Mouse (Mus musculus): Measurements from ENCODE around the gene Zfp992. TPM values are rescaled to one million over a fixed set of nuclear protein-coding genes. Genes with fewer than 3 reads are reported as not detected.
"Not testable (repeated sequence)": the region's sequence is repeated elsewhere in the genome, so short reads cannot be mapped to it uniquely, and the experiment has no call there.

The Zfp992 gene
- 4.0 and 4.3 TPM in 2 replicates for polyA plus RNA-seq (2016; fragmentation: Nextera tagmentation; extraction: Ambion mirVana)

GRCm38 (mm10) chr4:146448950-146449349, at the start of gene Zfp992:
Gene Zfp992, plus strand, starts transcription at chr4:146449023.
- H3K27ac ChIP-seq; H3K27me3 ChIP-seq (ENCODE audit: poor library complexity, severe bottlenecking); H3K4me1 ChIP-seq; DNase-seq (ENCODE audit: extremely low spot score, low spot score); H3K4me3 ChIP-seq: not testable (repeated sequence)
- WGBS = 95% methylated on average over 2 of the region's 2 CpGs
- H3K9me3 ChIP-seq = peaks cover 74% of the 10 kb centered on the region
- peaks cover 19% of the 10 kb centered on the region for H3K36me3 ChIP-seq (replicated peaks)

GRCm38 (mm10) chr4:146429467-146429866, 19.4 kb upstream of the Zfp992 start:
- not testable (repeated sequence) for H3K27ac ChIP-seq; H3K4me1 ChIP-seq; DNase-seq (ENCODE audit: extremely low spot score, low spot score); H3K27me3 ChIP-seq (ENCODE audit: poor library complexity, severe bottlenecking); H3K4me3 ChIP-seq
- Histone ChIP-seq H3K36me3 (replicated peaks) (peaks cover 16% of the 10 kb centered on the region), H3K9me3 (peaks cover 43% of the 10 kb centered on the region)
- WGBS = 0% methylated on average over 1 of the region's 1 CpGs

- peaks cover 14% of the 10 kb centered on the region for H3K36me3 ChIP-seq (replicated peaks)
- H3K9me3 ChIP-seq = peaks cover 48% of the 10 kb centered on the region
- WGBS = 81% methylated on average over 2 of the region's 2 CpGs
- not testable (repeated sequence) for DNase-seq (ENCODE audit: extremely low spot score, low spot score); H3K27me3 ChIP-seq (ENCODE audit: poor library complexity, severe bottlenecking); H3K4me3 ChIP-seq; H3K27ac ChIP-seq; H3K4me1 ChIP-seq
These were observed 17.9 kb upstream of the Zfp992 start for GRCm38 (mm10) chr4:146430876-146431275.

- H3K4me3 ChIP-seq; H3K4me1 ChIP-seq; H3K27ac ChIP-seq; DNase-seq (ENCODE audit: extremely low spot score, low spot score); H3K27me3 ChIP-seq (ENCODE audit: poor library complexity, severe bottlenecking); H3K36me3 ChIP-seq (replicated peaks): not testable (repeated sequence)
- WGBS = 91% methylated on average over 2 of the region's 2 CpGs
- H3K9me3 ChIP-seq = peaks cover 29% of the 10 kb centered on the region
These were observed 13.3 kb upstream of the Zfp992 start for GRCm38 (mm10) chr4:146435539-146435938.

- H3K36me3 ChIP-seq (replicated peaks); DNase-seq (ENCODE audit: extremely low spot score, low spot score); H3K4me1 ChIP-seq; H3K4me3 ChIP-seq; H3K27me3 ChIP-seq (ENCODE audit: poor library complexity, severe bottlenecking); H3K27ac ChIP-seq: not testable (repeated sequence)
- WGBS = 80% methylated on average over 1 of the region's 2 CpGs
- peaks cover 30% of the 10 kb centered on the region for H3K9me3 ChIP-seq
These were observed 11.6 kb upstream of the Zfp992 start for GRCm38 (mm10) chr4:146437256-146437655.

GRCm38 (mm10) chr4:146444345-146444744, 4.5 kb upstream of the Zfp992 start:
- not testable (repeated sequence) for H3K27me3 ChIP-seq (ENCODE audit: poor library complexity, severe bottlenecking); H3K27ac ChIP-seq; H3K4me3 ChIP-seq; H3K4me1 ChIP-seq; DNase-seq (ENCODE audit: extremely low spot score, low spot score)
- H3K36me3 ChIP-seq (replicated peaks) = peaks cover 18% of the 10 kb centered on the region
- H3K9me3 ChIP-seq = peaks cover 56% of the 10 kb centered on the region

- DNase-seq (ENCODE audit: extremely low spot score, low spot score); H3K4me3 ChIP-seq; H3K4me1 ChIP-seq; H3K27ac ChIP-seq; H3K27me3 ChIP-seq (ENCODE audit: poor library complexity, severe bottlenecking): not testable (repeated sequence)
- H3K36me3 ChIP-seq (replicated peaks) = peaks cover 18% of the 10 kb centered on the region
- peaks cover 61% of the 10 kb centered on the region for H3K9me3 ChIP-seq
These were observed 3.7 kb upstream of the Zfp992 start for GRCm38 (mm10) chr4:146445121-146445520.

GRCm38 (mm10) chr4:146446135-146446534, 2.7 kb upstream of the Zfp992 start:
- H3K4me3 ChIP-seq; H3K4me1 ChIP-seq; H3K27ac ChIP-seq; DNase-seq (ENCODE audit: extremely low spot score, low spot score); H3K27me3 ChIP-seq (ENCODE audit: poor library complexity, severe bottlenecking): not testable (repeated sequence)
- H3K9me3 ChIP-seq = peaks cover 69% of the 10 kb centered on the region
- 77% methylated on average over 4 of the region's 4 CpGs for WGBS
- peaks cover 18% of the 10 kb centered on the region for H3K36me3 ChIP-seq (replicated peaks)

- peaks cover 18% of the 10 kb centered on the region for H3K36me3 ChIP-seq (replicated peaks)
- not testable (repeated sequence) for H3K27me3 ChIP-seq (ENCODE audit: poor library complexity, severe bottlenecking); H3K4me3 ChIP-seq; DNase-seq (ENCODE audit: extremely low spot score, low spot score); H3K27ac ChIP-seq; H3K4me1 ChIP-seq
- 87% methylated on average over 2 of the region's 2 CpGs for WGBS
- peaks cover 64% of the 10 kb centered on the region for H3K9me3 ChIP-seq
These were observed 1.8 kb upstream of the Zfp992 start for GRCm38 (mm10) chr4:146447016-146447415.

GRCm38 (mm10) chr4:146449711-146450110, 888 bp downstream of the Zfp992 start:
- H3K36me3 ChIP-seq (replicated peaks) = peaks cover 17% of the 10 kb centered on the region
- peaks cover 74% of the 10 kb centered on the region for H3K9me3 ChIP-seq
- not testable (repeated sequence) for H3K4me1 ChIP-seq; DNase-seq (ENCODE audit: extremely low spot score, low spot score); H3K4me3 ChIP-seq; H3K27me3 ChIP-seq (ENCODE audit: poor library complexity, severe bottlenecking); H3K27ac ChIP-seq
- 88% methylated on average over 5 of the region's 5 CpGs for WGBS

- not testable (repeated sequence) for H3K4me1 ChIP-seq; H3K27ac ChIP-seq; H3K27me3 ChIP-seq (ENCODE audit: poor library complexity, severe bottlenecking); DNase-seq (ENCODE audit: extremely low spot score, low spot score); H3K4me3 ChIP-seq
- 93% methylated on average over 2 of the region's 2 CpGs for WGBS
- Histone ChIP-seq H3K36me3 (replicated peaks) (peaks cover 27% of the 10 kb centered on the region), H3K9me3 (peaks cover 81% of the 10 kb centered on the region)
These were observed 3.8 kb downstream of the Zfp992 start for GRCm38 (mm10) chr4:146452576-146452975.

- 67% methylated on average over 1 of the region's 1 CpGs for WGBS
- Histone ChIP-seq H3K36me3 (replicated peaks) (peaks cover 27% of the 10 kb centered on the region), H3K9me3 (peaks cover 81% of the 10 kb centered on the region)
- H3K4me3 ChIP-seq; H3K27me3 ChIP-seq (ENCODE audit: poor library complexity, severe bottlenecking); H3K27ac ChIP-seq; DNase-seq (ENCODE audit: extremely low spot score, low spot score); H3K4me1 ChIP-seq: not testable (repeated sequence)
These were observed 5.3 kb downstream of the Zfp992 start for GRCm38 (mm10) chr4:146454170-146454569.

GRCm38 (mm10) chr4:146454896-146455295, 6.1 kb downstream of the Zfp992 start:
- peaks cover 83% of the 10 kb centered on the region for H3K9me3 ChIP-seq
- no peaks in the 10 kb centered on the region for H3K4me1 ChIP-seq
- 66% methylated on average over 2 of the region's 2 CpGs for WGBS
- no peak overlapping the region for H3K4me3 ChIP-seq
- H3K27ac ChIP-seq = no peak overlapping the region
- H3K27me3 ChIP-seq (ENCODE audit: poor library complexity, severe bottlenecking) = no peaks in the 10 kb centered on the region
- peaks cover 25% of the 10 kb centered on the region for H3K36me3 ChIP-seq (replicated peaks)
- DNase-seq (ENCODE audit: extremely low spot score, low spot score) = no peak

- Histone ChIP-seq H3K4me3 (no peak overlapping the region), H3K36me3 (replicated peaks) (peaks cover 25% of the 10 kb centered on the region), H3K27ac (no peak overlapping the region), H3K27me3 (ENCODE audit: poor library complexity, severe bottlenecking) (no peaks in the 10 kb centered on the region), H3K4me1 (no peaks in the 10 kb centered on the region), H3K9me3 (peaks cover 81% of the 10 kb centered on the region)
- 97% methylated on average over 7 of the region's 7 CpGs for WGBS
- peak; percentile 41 for DNase-seq (ENCODE audit: extremely low spot score, low spot score)
These were observed 6.5 kb downstream of the Zfp992 start for GRCm38 (mm10) chr4:146455321-146455721.

Data from forebrain, embryonic 10.5 days (tissue).